Mouse (Mus musculus): ENCODE data around the gene Ice2. TPM values are rescaled to one million over a fixed set of nuclear protein-coding genes. Genes with fewer than 3 reads are reported as not detected.
A peak's percentile ranks its signal among the peaks of the same experiment; 100 is the strongest.

Ice2 gene
- total and polyA plus RNA-seq, 3 experiments: 1.9 to 9.1 (median 4.9) TPM

GRCm38 (mm10) chr9:69419476-69419875, 21.8 kb downstream of the Ice2 start:
- TF ChIP-seq POLR2A (IDR thresholded peaks at IDR 0.05; ENCODE audit: insufficient read depth, low read depth, low read length) (no peak), CTCF (IDR thresholded peaks at IDR 0.05) (peak; percentile 78)
- no peaks in the 10 kb centered on the region for H3K4me1 ChIP-seq (ENCODE audit: control insufficient read depth, insufficient read depth, low read length)
- no peaks in the 10 kb centered on the region for H3K27me3 ChIP-seq (ENCODE audit: control insufficient read depth, insufficient read depth, low read length)
- DNase-seq: no peak
- H3K9ac ChIP-seq (ENCODE audit: low read depth, low read length): no peak overlapping the region
- H3K27ac ChIP-seq: no peak overlapping the region
- no peak overlapping the region for H3K4me3 ChIP-seq
- intact Hi-C loops (cut with DNase I): loop anchor here (1.0 kb wide), 1 partner anchor 61 kb away; no protein-coding TSS in a partner anchor
- WGBS: 98% methylated on average over 1 of the region's 1 CpGs
- H3K79me2 ChIP-seq (replicated peaks; ENCODE audit: control insufficient read depth, insufficient read depth, low read length): no peaks in the 10 kb centered on the region
- no peaks in the 10 kb centered on the region for H3K36me3 ChIP-seq (ENCODE audit: control insufficient read depth, insufficient read depth, low read length)

- H3K4me1 ChIP-seq (ENCODE audit: control insufficient read depth, insufficient read depth, low read length): no peaks in the 10 kb centered on the region; the same call in 1 of the 2 replicates
- 88% methylated on average over 3 of the region's 3 CpGs for WGBS
- no peaks in the 10 kb centered on the region for H3K79me2 ChIP-seq (replicated peaks; ENCODE audit: control insufficient read depth, insufficient read depth, low read length)
- no peak for TF ChIP-seq CTCF (IDR thresholded peaks at IDR 0.05)
- intact Hi-C loops (cut with DNase I): no loop called here
- H3K9ac ChIP-seq (ENCODE audit: low read depth, low read length): no peak overlapping the region
- no peak overlapping the region for H3K4me3 ChIP-seq
- no peaks in the 10 kb centered on the region for H3K36me3 ChIP-seq (ENCODE audit: control insufficient read depth, insufficient read depth, low read length)
- no peaks in the 10 kb centered on the region for H3K27me3 ChIP-seq (ENCODE audit: control insufficient read depth, insufficient read depth, low read length)
- no peak for DNase-seq
- H3K27ac ChIP-seq: no peak overlapping the region
Observed at GRCm38 (mm10) chr9:69430531-69430930, 32.8 kb downstream of the Ice2 start.

- H3K27me3 ChIP-seq (ENCODE audit: control insufficient read depth, insufficient read depth, low read length): no peaks in the 10 kb centered on the region
- H3K79me2 ChIP-seq (replicated peaks; ENCODE audit: control insufficient read depth, insufficient read depth, low read length): no peaks in the 10 kb centered on the region
- TF ChIP-seq EP300 (IDR thresholded peaks at IDR 0.05; ENCODE audit: insufficient read depth, low read depth, low read length): no peak
- no peak for TF ChIP-seq POLR2A (IDR thresholded peaks at IDR 0.05; ENCODE audit: insufficient read depth, low read depth, low read length)
- TF ChIP-seq CTCF (IDR thresholded peaks at IDR 0.05): no peak
- intact Hi-C loops (cut with DNase I): no loop called here
- 76% methylated on average over 6 of the region's 6 CpGs for WGBS
- H3K36me3 ChIP-seq (ENCODE audit: control insufficient read depth, insufficient read depth, low read length): no peaks in the 10 kb centered on the region
- H3K4me3 ChIP-seq: no peak overlapping the region
- H3K27ac ChIP-seq: no peak overlapping the region
- no peak for DNase-seq
- no peak overlapping the region for H3K9ac ChIP-seq (ENCODE audit: low read depth, low read length)
- no peaks in the 10 kb centered on the region; the same call in 1 of the 2 replicates for H3K4me1 ChIP-seq (ENCODE audit: control insufficient read depth, insufficient read depth, low read length)
Observed at GRCm38 (mm10) chr9:69431863-69432555, 34.3 kb downstream of the Ice2 start.

GRCm38 (mm10) chr9:69435194-69435593, 37.5 kb downstream of the Ice2 start:
- H3K36me3 ChIP-seq (ENCODE audit: control insufficient read depth, insufficient read depth, low read length): no peaks in the 10 kb centered on the region
- no peak for DNase-seq
- H3K27me3 ChIP-seq (ENCODE audit: control insufficient read depth, insufficient read depth, low read length): no peaks in the 10 kb centered on the region
- intact Hi-C loops (cut with DNase I): no loop called here
- H3K4me1 ChIP-seq (ENCODE audit: control insufficient read depth, insufficient read depth, low read length): no peaks in the 10 kb centered on the region; the same call in 1 of the 2 replicates
- no peaks in the 10 kb centered on the region for H3K79me2 ChIP-seq (replicated peaks; ENCODE audit: control insufficient read depth, insufficient read depth, low read length)
- WGBS: 78% methylated on average over 10 of the region's 10 CpGs
- TF ChIP-seq CTCF (IDR thresholded peaks at IDR 0.05): no peak
- TF ChIP-seq EP300 (IDR thresholded peaks at IDR 0.05; ENCODE audit: insufficient read depth, low read depth, low read length): no peak
- TF ChIP-seq POLR2A (IDR thresholded peaks at IDR 0.05; ENCODE audit: insufficient read depth, low read depth, low read length): no peak
- H3K4me3 ChIP-seq: no peak overlapping the region
- no peak overlapping the region for H3K9ac ChIP-seq (ENCODE audit: low read depth, low read length)
- H3K27ac ChIP-seq: no peak overlapping the region

- no peaks in the 10 kb centered on the region for H3K27me3 ChIP-seq (ENCODE audit: control insufficient read depth, insufficient read depth, low read length)
- H3K36me3 ChIP-seq (ENCODE audit: control insufficient read depth, insufficient read depth, low read length): no peaks in the 10 kb centered on the region
- intact Hi-C loops (cut with DNase I): no loop called here
- TF ChIP-seq CTCF (IDR thresholded peaks at IDR 0.05) (no peak), POLR2A (IDR thresholded peaks at IDR 0.05; ENCODE audit: insufficient read depth, low read depth, low read length) (no peak)
- H3K4me3 ChIP-seq: no peak overlapping the region
- H3K79me2 ChIP-seq (replicated peaks; ENCODE audit: control insufficient read depth, insufficient read depth, low read length): no peaks in the 10 kb centered on the region
- no peak for DNase-seq
- H3K4me1 ChIP-seq (ENCODE audit: control insufficient read depth, insufficient read depth, low read length): no peaks in the 10 kb centered on the region; the same call in 1 of the 2 replicates
- H3K27ac ChIP-seq: no peak overlapping the region
- no peak overlapping the region for H3K9ac ChIP-seq (ENCODE audit: low read depth, low read length)
Observed at GRCm38 (mm10) chr9:69435662-69436061, 38.0 kb downstream of the Ice2 start.

DNA sequence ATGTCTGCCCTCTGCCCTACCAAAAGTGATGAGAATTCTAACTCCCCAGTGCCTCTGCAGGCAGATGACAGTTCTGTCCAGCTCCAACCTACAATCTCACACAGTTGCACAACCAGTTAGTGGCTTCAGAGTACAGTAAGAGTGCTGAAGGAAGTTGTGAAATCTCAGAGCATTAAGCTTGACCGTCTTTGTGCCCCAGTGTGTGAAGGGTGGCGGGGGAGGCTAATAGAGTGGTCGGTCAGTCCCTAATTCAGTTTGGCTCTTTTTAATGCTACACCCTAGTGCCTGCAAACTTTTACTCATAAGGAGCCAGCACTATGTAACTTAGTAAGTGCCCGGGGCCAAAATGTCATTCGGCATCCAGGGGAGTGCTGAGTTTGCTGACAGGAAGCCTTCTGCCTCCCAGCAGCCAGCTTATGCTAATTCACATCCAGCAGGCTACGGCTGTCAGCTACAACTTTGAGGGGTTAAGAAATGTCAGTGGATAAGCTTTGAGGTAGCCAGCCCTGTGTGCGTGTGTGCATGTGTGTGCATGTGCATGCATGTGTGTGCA, 42.2 kb downstream of the Ice2 start:
- Histone ChIP-seq H3K4me3 (no peak overlapping the region), H3K79me2 (replicated peaks; ENCODE audit: control insufficient read depth, insufficient read depth, low read length) (no peaks in the 10 kb centered on the region), H3K27me3 (ENCODE audit: control insufficient read depth, insufficient read depth, low read length) (no peaks in the 10 kb centered on the region), H3K4me1 (ENCODE audit: control insufficient read depth, insufficient read depth, low read length) (peaks cover 5% of the 10 kb centered on the region), H3K9ac (ENCODE audit: low read depth, low read length) (no peak overlapping the region), H3K36me3 (ENCODE audit: control insufficient read depth, insufficient read depth, low read length) (no peaks in the 10 kb centered on the region), H3K27ac (no peak overlapping the region)
- DNase-seq: peak in 1 of 2 experiments; percentile 40
- TF ChIP-seq CTCF (IDR thresholded peaks at IDR 0.05) (no peak), POLR2A (IDR thresholded peaks at IDR 0.05; ENCODE audit: insufficient read depth, low read depth, low read length) (no peak), EP300 (IDR thresholded peaks at IDR 0.05; ENCODE audit: insufficient read depth, low read depth, low read length) (no peak)
- intact Hi-C loops (cut with DNase I): loop anchor here (5.0 kb wide), 1 partner anchor 37 kb away; no protein-coding TSS in a partner anchor
- 41% methylated on average over 7 of the region's 7 CpGs for WGBS
